Mouse (Mus musculus): ENCODE data around the gene Mrps18a. TPM values are rescaled to one million over a fixed set of nuclear protein-coding genes. Genes with fewer than 3 reads are reported as not detected.

The Mrps18a gene
- total RNA-seq, 2 experiments from 2014 or later, result 121 to 134 TPM

GRCm38 (mm10) chr17:46098525-46098924, 12.3 kb upstream of the Mrps18a start:
- intact Hi-C loops (cut with DNase I), result no loop called here
- no peak for DNase-seq (ENCODE audit: low spot score)

- DNase-seq (ENCODE audit: low spot score), result no peak
- intact Hi-C loops (cut with DNase I), result no loop called here
These were observed 8.9 kb upstream of the Mrps18a start for GRCm38 (mm10) chr17:46101906-46102305.

- intact Hi-C loops (cut with DNase I), result no loop called here
These were observed 8.1 kb upstream of the Mrps18a start for GRCm38 (mm10) chr17:46102608-46103159.

GRCm38 (mm10) chr17:46104487-46104886, 6.3 kb upstream of the Mrps18a start:
- intact Hi-C loops (cut with DNase I), result no loop called here
- DNase-seq (ENCODE audit: low spot score), result peak; percentile 76

More at GRCm38 (mm10) chr17:46102608-46103159, 8.1 kb upstream of the Mrps18a start:
- no peak for DNase-seq (ENCODE audit: low spot score)

GRCm38 (mm10) chr17:46108286-46108685, 2.5 kb upstream of the Mrps18a start:
- intact Hi-C loops (cut with DNase I), result no loop called here
- no peak for DNase-seq (ENCODE audit: low spot score)

GRCm38 (mm10) chr17:46115489-46115888, 4.7 kb downstream of the Mrps18a start:
- DNase-seq (ENCODE audit: low spot score), result no peak
- intact Hi-C loops (cut with DNase I), result no loop called here

GRCm38 (mm10) chr17:46116138-46116537, 5.4 kb downstream of the Mrps18a start:
- no peak for DNase-seq (ENCODE audit: low spot score)
- intact Hi-C loops (cut with DNase I), result no loop called here

- intact Hi-C loops (cut with DNase I), result no loop called here
- no peak for DNase-seq (ENCODE audit: low spot score)
These were observed 6.1 kb downstream of the Mrps18a start for GRCm38 (mm10) chr17:46116881-46117280.

- DNase-seq (ENCODE audit: low spot score), result no peak
- intact Hi-C loops (cut with DNase I), result no loop called here
These were observed 7.0 kb downstream of the Mrps18a start for GRCm38 (mm10) chr17:46117623-46118422.

GRCm38 (mm10) chr17:46118423-46118850, 7.7 kb downstream of the Mrps18a start:
- intact Hi-C loops (cut with DNase I), result no loop called here
- DNase-seq (ENCODE audit: low spot score), result no peak

GRCm38 (mm10) chr17:46119641-46120040, 8.9 kb downstream of the Mrps18a start:
- no peak for DNase-seq (ENCODE audit: low spot score)
- intact Hi-C loops (cut with DNase I), result no loop called here

- intact Hi-C loops (cut with DNase I), result no loop called here
- no peak for DNase-seq (ENCODE audit: low spot score)
These were observed 12.0 kb downstream of the Mrps18a start for GRCm38 (mm10) chr17:46122791-46123190.

GRCm38 (mm10) chr17:46123285-46123684, 12.5 kb downstream of the Mrps18a start:
- DNase-seq (ENCODE audit: low spot score), result no peak
- intact Hi-C loops (cut with DNase I), result no loop called here

- intact Hi-C loops (cut with DNase I), result no loop called here
- no peak for DNase-seq (ENCODE audit: low spot score)
These were observed 13.3 kb downstream of the Mrps18a start for GRCm38 (mm10) chr17:46123953-46124700.

GRCm38 (mm10) chr17:46126608-46127007, 15.8 kb downstream of the Mrps18a start:
- intact Hi-C loops (cut with DNase I), result no loop called here
- no peak for DNase-seq (ENCODE audit: low spot score)

GRCm38 (mm10) chr17:46127814-46128493, 17.2 kb downstream of the Mrps18a start:
- DNase-seq (ENCODE audit: low spot score), result no peak
- intact Hi-C loops (cut with DNase I), result no loop called here

GRCm38 (mm10) chr17:46129741-46130498, 19.1 kb downstream of the Mrps18a start:
- peak; percentile 74 for DNase-seq (ENCODE audit: low spot score)
- intact Hi-C loops (cut with DNase I), result loop anchor here (5.0 kb wide), 1 partner anchor 283 kb away; no protein-coding TSS in a partner anchor

GRCm38 (mm10) chr17:46132058-46132718, 21.4 kb downstream of the Mrps18a start:
- intact Hi-C loops (cut with DNase I), result loop anchor here (1.0 to 5.0 kb wide), 2 partner anchors 285 to 401 kb away; no protein-coding TSS in a partner anchor
- peak; percentile 44 for DNase-seq (ENCODE audit: low spot score)

GRCm38 (mm10) chr17:46132862-46133261, 22.1 kb downstream of the Mrps18a start:
- intact Hi-C loops (cut with DNase I), result loop anchor here (1.0 to 5.0 kb wide), 2 partner anchors 286 to 402 kb away; no protein-coding TSS in a partner anchor
- DNase-seq (ENCODE audit: low spot score), result no peak

All from heart, postnatal 25 days (tissue).